ENCODE assay signal across 8 mouse cellular contexts in the genomic region with DNA sequence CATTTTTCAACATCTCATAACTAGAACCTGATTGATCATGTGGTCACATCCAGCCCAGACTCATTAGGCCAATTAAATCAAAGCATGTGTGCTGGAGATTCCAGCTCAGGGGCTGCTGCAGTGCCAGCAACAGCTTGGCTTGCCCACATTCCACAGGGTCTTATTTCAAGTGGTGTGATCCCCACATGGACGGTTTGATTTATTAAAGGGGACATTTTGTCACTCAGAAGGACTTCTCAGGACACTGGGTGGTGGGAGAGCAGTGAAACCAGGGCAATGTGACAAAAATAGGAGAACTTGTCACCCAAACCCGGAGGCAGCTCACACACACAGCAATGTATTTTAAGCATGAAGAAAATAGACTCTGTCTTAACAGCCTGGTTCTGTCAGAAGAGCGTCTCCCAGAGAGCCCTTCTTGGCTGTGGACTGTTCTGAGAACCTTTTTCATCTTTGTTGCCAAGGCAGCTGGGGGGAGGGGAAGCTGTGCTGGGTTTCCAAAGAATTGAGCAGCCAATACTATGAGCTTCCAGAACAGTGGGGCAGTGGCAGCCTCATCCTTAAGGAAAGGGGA.
A peak's percentile ranks its signal among the peaks of the same experiment; 100 is the strongest.
DNase-seq lines count a peak whose midpoint lies in the region; ATAC-seq and TF ChIP-seq lines count a peak whose summit lies in the region.

No protein-coding gene starts in this region.

- intact Hi-C loops in left cerebral cortex, postnatal 25 days (cut with DNase I): loop anchor here (2.0 to 10.0 kb wide), 8 partner anchors 67 to 909 kb away; partner anchors contain the start of gene Tbl1xr1

- ATAC-seq in embryonic facial prominence, embryonic 15.5 days (ENCODE audit: insufficient number of reproducible peaks, low FRiP score, low TSS enrichment, low read depth): peak; percentile 87

- H3K79me2 ChIP-seq in myocyte (ENCODE audit: control insufficient read depth, insufficient read depth): no peaks in the 10 kb centered on the region

- DNase-seq in brain, adult 2 months (ENCODE audit: low read depth, low spot score): peak; percentile 90
- peak; percentile 61 for DNase-seq in heart, adult 8-10 months (ENCODE audit: low spot score)
- peak; percentile 56 for DNase-seq in kidney, adult 2 months
- peak; percentile 80 to 95 for DNase-seq in left cerebral cortex, postnatal 25 days (ENCODE audit: low spot score in 2 of 2)
- DNase-seq in thymus, adult 2 months: no peak

- H3K4me3 ChIP-seq in embryonic facial prominence, embryonic 15.5 days (replicated peaks): no peak overlapping the region
- no peak overlapping the region for H3K4me3 ChIP-seq in kidney, adult 2 months (ENCODE audit: insufficient read depth, low read depth, low read length)
- no peak overlapping the region for H3K4me3 ChIP-seq in myocyte
- H3K4me3 ChIP-seq in testis, adult 2 months (ENCODE audit: control insufficient read depth, low read depth, low read length): peak overlapping the region; percentile 44; the same call in 1 of the 2 replicates
- no peak overlapping the region for H3K4me3 ChIP-seq in thymus, adult 2 months (ENCODE audit: control insufficient read depth, insufficient read depth, low read length)

- H3K9me3 ChIP-seq in embryonic facial prominence, embryonic 15.5 days (replicated peaks): no peaks in the 10 kb centered on the region

- no peak overlapping the region for H3ac ChIP-seq in myocyte (ENCODE audit: control insufficient read depth, insufficient read length)

- peak overlapping the region; percentile 68 for H3K27ac ChIP-seq in embryonic facial prominence, embryonic 15.5 days (replicated peaks)
- peak overlapping the region; percentile 57 for H3K27ac ChIP-seq in kidney, adult 2 months (ENCODE audit: insufficient read depth, low read depth, low read length)
- no peak overlapping the region for H3K27ac ChIP-seq in testis, adult 2 months (ENCODE audit: control insufficient read depth, insufficient read depth, low read depth, low read length)
- no peak overlapping the region for H3K27ac ChIP-seq in thymus, adult 2 months (ENCODE audit: control insufficient read depth, insufficient read depth, low read length)

- peaks cover 17% of the 10 kb centered on the region for H3K4me1 ChIP-seq in embryonic facial prominence, embryonic 15.5 days
- H3K4me1 ChIP-seq in kidney, adult 2 months (ENCODE audit: control insufficient read depth, insufficient read depth, low read length): peaks cover 14% of the 10 kb centered on the region
- H3K4me1 ChIP-seq in testis, adult 2 months (ENCODE audit: control insufficient read depth, insufficient read depth, low read length): peaks cover 11% of the 10 kb centered on the region
- 0 out of 2 replicates have a peak, but pooled peaks cover 3% of the 10 kb centered on the region for H3K4me1 ChIP-seq in thymus, adult 2 months (replicated peaks; ENCODE audit: control insufficient read depth, insufficient read depth, low read length)

- no peaks in the 10 kb centered on the region for H3K36me3 ChIP-seq in embryonic facial prominence, embryonic 15.5 days
- no peaks in the 10 kb centered on the region for H3K36me3 ChIP-seq in kidney, adult 2 months (ENCODE audit: control insufficient read depth, insufficient read depth, low read length)
- H3K36me3 ChIP-seq in myocyte (ENCODE audit: control insufficient read depth, insufficient read depth): no peaks in the 10 kb centered on the region
- no peaks in the 10 kb centered on the region for H3K36me3 ChIP-seq in testis, adult 2 months (ENCODE audit: control insufficient read depth, insufficient read depth, low read length)
- no peaks in the 10 kb centered on the region for H3K36me3 ChIP-seq in thymus, adult 2 months (ENCODE audit: control insufficient read depth, insufficient read depth, low read length)

- no peak overlapping the region for H3K9ac ChIP-seq in embryonic facial prominence, embryonic 15.5 days

- 0 out of 2 replicates have a peak overlapping the region, but pooled peaks have one; percentile 4 for H3K4me2 ChIP-seq in embryonic facial prominence, embryonic 15.5 days (replicated peaks)
- H3K4me2 ChIP-seq in myocyte (ENCODE audit: low read depth): peak overlapping the region; percentile 57

- TF ChIP-seq CTCF in kidney, adult 2 months (conservative IDR thresholded peaks at IDR 0.05; ENCODE audit: insufficient read depth, insufficient read length, low read depth, low read length): no peak
- TF ChIP-seq CTCF in testis, adult 2 months (IDR thresholded peaks at IDR 0.05; ENCODE audit: control insufficient read depth, insufficient read depth, insufficient replicate concordance, low read depth, low read length): no peak
- TF ChIP-seq CTCF in thymus, adult 2 months (IDR thresholded peaks at IDR 0.05; ENCODE audit: borderline replicate concordance, control insufficient read depth, extremely low read depth, insufficient read depth, low read length, poor library complexity): no peak

- no peaks in the 10 kb centered on the region for H3K27me3 ChIP-seq in embryonic facial prominence, embryonic 15.5 days
- H3K27me3 ChIP-seq in kidney, adult 2 months (replicated peaks; ENCODE audit: control insufficient read depth, insufficient read depth, low read length): no peaks in the 10 kb centered on the region
- H3K27me3 ChIP-seq in myocyte (ENCODE audit: control insufficient read depth, insufficient read depth, insufficient read length): no peaks in the 10 kb centered on the region
- H3K27me3 ChIP-seq in testis, adult 2 months (ENCODE audit: control insufficient read depth, insufficient read depth, low read length): no peaks in the 10 kb centered on the region
- no peaks in the 10 kb centered on the region for H3K27me3 ChIP-seq in thymus, adult 2 months (ENCODE audit: control insufficient read depth, insufficient read depth, low read length)

- TF ChIP-seq POLR2A in kidney, adult 2 months (IDR thresholded peaks at IDR 0.05; ENCODE audit: low read depth, low read length): no peak
- no peak for TF ChIP-seq POLR2A in myocyte (IDR thresholded peaks at IDR 0.05; ENCODE audit: insufficient read length, low read depth)
- no peak for TF ChIP-seq POLR2A in testis, adult 2 months (IDR thresholded peaks at IDR 0.05; ENCODE audit: control insufficient read depth, low read depth, low read length)
- TF ChIP-seq POLR2A in thymus, adult 2 months (IDR thresholded peaks at IDR 0.05; ENCODE audit: control insufficient read depth, extremely low read depth, insufficient read depth, low read length, poor library complexity): no peak

- WGBS in embryonic facial prominence, embryonic 15.5 days: 10% methylated on average over 3 of the region's 3 CpGs
- 23% methylated on average over 3 of the region's 3 CpGs for WGBS in kidney, adult 2 months
- 90% methylated on average over 3 of the region's 3 CpGs for WGBS in thymus, adult 2 months

TF ChIP-seq in myocyte, 11 proteins besides CTCF, POLR2A, EP300 and RAD21:
- TF ChIP-seq CEBPB (IDR thresholded peaks at IDR 0.05; ENCODE audit: insufficient read depth, poor library complexity, severe bottlenecking) (no peak), MYOG (IDR thresholded peaks at IDR 0.05; ENCODE audit: control insufficient read depth in 1 of 3, insufficient read depth in 1 of 3, insufficient read length in 2 of 3, low read depth in 2 of 3) (peak in 1 of 3 experiments; percentile 63), MAX (IDR thresholded peaks at IDR 0.05; ENCODE audit: low read depth) (no peak), E2F4 (IDR thresholded peaks at IDR 0.05; ENCODE audit: insufficient read depth) (no peak), MYOD1 (IDR thresholded peaks at IDR 0.05; ENCODE audit: control insufficient read depth in 1 of 3, insufficient read length in 2 of 3, low read depth in 2 of 3) (peak in 1 of 3 experiments; percentile 13), POLR2AphosphoS2 (IDR thresholded peaks at IDR 0.05; ENCODE audit: insufficient read length, low read depth) (no peak), TCF12 (IDR thresholded peaks at IDR 0.05; ENCODE audit: insufficient read depth, poor library complexity, severe bottlenecking) (no peak), REST (IDR thresholded peaks at IDR 0.05; ENCODE audit: insufficient read depth, insufficient read length) (no peak), SRF (IDR thresholded peaks at IDR 0.05; ENCODE audit: control insufficient read depth, insufficient read length, low read depth) (no peak), USF1 (IDR thresholded peaks at IDR 0.05; ENCODE audit: low read depth) (peak; percentile 22), TCF3 (IDR thresholded peaks at IDR 0.05; ENCODE audit: insufficient read length, low read depth) (no peak)

Comparison
In these comparisons a context has a peak if more than half of its experiments do, and no peak if none do; other contexts are left out.
1. H3K27ac ChIP-seq: peak in embryonic facial prominence, embryonic 15.5 days (single experiment) and kidney, adult 2 months (single experiment); none in testis, adult 2 months (single experiment) and thymus, adult 2 months (single experiment).